Mouse (Mus musculus) C2C12 (cell line): ENCODE data around the gene Adamts16. TPM values are rescaled to one million over a fixed set of nuclear protein-coding genes. Genes with fewer than 3 reads are reported as not detected.
A peak's percentile ranks its signal among the peaks of the same experiment; 100 is the strongest.

Experiments
- H3K27me3 ChIP-seq: one replicate; pipeline ENCODE4 v1.6.1; 2011; ENCODE audit not compliant: control insufficient read depth, insufficient read depth, insufficient read length
- H3K36me3 ChIP-seq: one replicate; pipeline ENCODE4 v1.6.1; 2011; ENCODE audit not compliant: control insufficient read depth, insufficient read depth
- H3K4me3 ChIP-seq: one replicate; pipeline ENCODE4 v1.5.1; 2011; ENCODE audit warnings: mild to moderate bottlenecking, control low read depth; ENCODE audit not compliant: poor library complexity, insufficient read depth, severe bottlenecking
- H3K79me2 ChIP-seq: one replicate; pipeline ENCODE4 v1.6.1; 2011; ENCODE audit not compliant: control insufficient read depth, insufficient read depth
- H3K79me3 ChIP-seq: one replicate; pipeline ENCODE4 v1.6.1; 2011; ENCODE audit warnings: low read depth, control low read depth
- H3ac ChIP-seq: one replicate; pipeline ENCODE3; 2011; ENCODE audit warnings: low read depth; ENCODE audit not compliant: control insufficient read depth, insufficient read length
- CEBPB ChIP-seq: IDR thresholded peaks from one replicate; pipeline ENCODE4 v1.6.1; 2011; ENCODE audit warnings: low read depth, mild to moderate bottlenecking, control low read depth, moderate library complexity
- CTCF ChIP-seq: IDR thresholded peaks from one replicate; pipeline ENCODE4 v1.5.1; 2011; ENCODE audit not compliant: control insufficient read depth, insufficient read depth, insufficient read length
- FOSL1 ChIP-seq: IDR thresholded peaks from one replicate; pipeline ENCODE4 v1.8.0; 2011; ENCODE audit warnings: mild to moderate bottlenecking, low read length; ENCODE audit not compliant: poor library complexity, insufficient read depth, severe bottlenecking
- MAX ChIP-seq: IDR thresholded peaks from one replicate; pipeline ENCODE4 v1.6.1; 2011; ENCODE audit warnings: mild to moderate bottlenecking, control low read depth
- MYOD1 ChIP-seq: IDR thresholded peaks from one replicate; pipeline ENCODE4 v1.6.1; 2011; ENCODE audit warnings: low read depth; ENCODE audit not compliant: control insufficient read depth, insufficient read length
- MYOG ChIP-seq: IDR thresholded peaks from one replicate; pipeline ENCODE4 v1.6.1; 2011; ENCODE audit not compliant: control insufficient read depth, insufficient read length; ENCODE audit errors: extremely low read depth
- USF1 ChIP-seq: IDR thresholded peaks from one replicate; pipeline ENCODE4 v1.6.1; 2011; ENCODE audit warnings: low read depth, mild to moderate bottlenecking, control low read depth, moderate library complexity
- polyA plus RNA-seq: library from polyadenylated mRNA; unstranded; fragments of >200 nt; fragmentation: generic; extraction: Trizol; gene quantifications from one replicate; pipeline ENCODE4 v1.2.1, GENCODE M21; 2012; ENCODE audit warnings: missing spikeins

Adamts16 gene
- polyA plus RNA-seq, 1 experiment: not detected

- no peak overlapping the region for H3K4me3 ChIP-seq
- H3K79me2 ChIP-seq: no peaks in the 10 kb centered on the region
- H3K79me3 ChIP-seq: no peaks in the 10 kb centered on the region
- peak; percentile 29 for TF ChIP-seq MAX
- no peak for TF ChIP-seq USF1
- TF ChIP-seq FOSL1: no peak
- TF ChIP-seq MYOG: no peak
- TF ChIP-seq CTCF: no peak
- TF ChIP-seq MYOD1: peak; percentile 92
- TF ChIP-seq CEBPB: peak; percentile 8
- H3K27me3 ChIP-seq: peaks cover 9% of the 10 kb centered on the region
- no peak overlapping the region for H3ac ChIP-seq
- no peaks in the 10 kb centered on the region for H3K36me3 ChIP-seq
Observed at GRCm38 (mm10) chr13:70746294-70747008, 95.2 kb downstream of the Adamts16 start.

- Histone ChIP-seq H3K79me2 (no peaks in the 10 kb centered on the region), H3K79me3 (no peaks in the 10 kb centered on the region), H3K4me3 (no peak overlapping the region), H3ac (peak overlapping the region; percentile 1), H3K36me3 (no peaks in the 10 kb centered on the region), H3K27me3 (peaks cover 5% of the 10 kb centered on the region)
- no peak for TF ChIP-seq MAX
- TF ChIP-seq MYOG: no peak
- no peak for TF ChIP-seq CTCF
- no peak for TF ChIP-seq USF1
- TF ChIP-seq MYOD1: no peak
Observed at GRCm38 (mm10) chr13:70744416-70745038, 97.1 kb downstream of the Adamts16 start.

GRCm38 (mm10) chr13:70742693-70743092 lies 98.9 kb downstream of the Adamts16 start:
- no peaks in the 10 kb centered on the region for H3K27me3 ChIP-seq
- TF ChIP-seq MYOD1 (no peak), MAX (no peak), CEBPB (no peak), MYOG (no peak), USF1 (no peak), CTCF (no peak), FOSL1 (no peak)
- no peak overlapping the region for H3K4me3 ChIP-seq
- no peaks in the 10 kb centered on the region for H3K36me3 ChIP-seq
- no peaks in the 10 kb centered on the region for H3K79me3 ChIP-seq
- H3ac ChIP-seq: no peak overlapping the region
- no peaks in the 10 kb centered on the region for H3K79me2 ChIP-seq

GRCm38 (mm10) chr13:70740281-70741240 lies 101.0 kb downstream of the Adamts16 start:
- Histone ChIP-seq H3K79me2 (no peaks in the 10 kb centered on the region), H3K27me3 (no peaks in the 10 kb centered on the region), H3K79me3 (no peaks in the 10 kb centered on the region), H3K36me3 (no peaks in the 10 kb centered on the region), H3ac (no peak overlapping the region), H3K4me3 (no peak overlapping the region)
- TF ChIP-seq CEBPB: no peak
- no peak for TF ChIP-seq MYOD1
- no peak for TF ChIP-seq CTCF
- no peak for TF ChIP-seq MYOG
- TF ChIP-seq MAX: no peak
- no peak for TF ChIP-seq USF1
- no peak for TF ChIP-seq FOSL1

- Histone ChIP-seq H3K79me2 (no peaks in the 10 kb centered on the region), H3K27me3 (no peaks in the 10 kb centered on the region), H3K4me3 (no peak overlapping the region), H3K79me3 (no peaks in the 10 kb centered on the region), H3K36me3 (no peaks in the 10 kb centered on the region), H3ac (no peak overlapping the region)
- TF ChIP-seq MYOD1 (no peak), CEBPB (no peak), MAX (no peak), FOSL1 (no peak), USF1 (no peak), CTCF (no peak), MYOG (no peak)
Observed at GRCm38 (mm10) chr13:70738781-70739180, 102.8 kb downstream of the Adamts16 start.
